Mouse (Mus musculus): ENCODE measurements around the gene Zbtb4.

GRCm38 (mm10) chr11:69833554-69833953 lies 67.8 kb downstream of the Zbtb4 start:
- no peak for TF ChIP-seq POLR2A (IDR thresholded peaks at IDR 0.05; ENCODE audit: low read depth, low read length)
- no peak for TF ChIP-seq CTCF (IDR thresholded peaks at IDR 0.05; ENCODE audit: extremely low read depth, insufficient read length, insufficient replicate concordance, low read depth, low read length)
